Mouse (Mus musculus) ES-Bruce4 (cell line): ENCODE measurements around the gene Dcps.

Experiments
- EP300 ChIP-seq: IDR thresholded peaks from 2 replicates; pipeline ENCODE4 v1.6.1; 2011; ENCODE audit warnings: low read depth, low read length; ENCODE audit not compliant: insufficient read depth
- POLR2A ChIP-seq: IDR thresholded peaks from one replicate; pipeline ENCODE4 v1.8.1; 2011; ENCODE audit warnings: low read length; ENCODE audit not compliant: insufficient read depth

DNA sequence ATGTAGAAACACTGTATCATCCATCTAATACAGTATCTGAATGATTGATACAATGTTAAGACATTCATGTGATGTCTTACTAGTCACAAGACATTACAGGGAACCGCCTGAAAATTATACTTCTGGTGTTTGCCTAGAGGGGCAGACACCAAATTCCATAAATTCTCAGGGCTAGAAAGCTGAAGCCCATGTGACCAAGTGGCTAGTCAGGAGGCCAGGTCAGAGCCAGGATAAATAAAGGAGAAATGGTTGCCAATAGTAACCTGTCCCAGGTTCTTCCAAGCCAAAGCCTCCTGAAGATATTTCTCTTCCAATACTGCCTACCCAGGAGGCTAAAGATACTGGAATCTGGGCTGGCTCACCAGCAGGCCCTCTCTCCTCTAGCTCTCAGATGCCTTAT lies 80.1 kb downstream of the Dcps start:
- TF ChIP-seq EP300 (no peak), POLR2A (no peak)
